Mouse (Mus musculus) lung, postnatal 0 days (tissue): ENCODE results near the gene Nckap5. TPM values are rescaled to one million over a fixed set of nuclear protein-coding genes. Genes with fewer than 3 reads are reported as not detected.

Experiments used
- ATAC-seq: fragments of 200-750 bp; cut with Nextera tagmentation; 2 replicates; pipeline ENCODE4 v1.8.0; 2017; ENCODE audit warnings: moderate library complexity
- DNase-seq: peaks from one replicate; pipeline ENCODE4 v3.0.0-alpha.2; 2016; ENCODE audit warnings: low spot score
- H3K27ac ChIP-seq: fragments of 300-500 bp; sonication (generic); 2 replicates; pipeline ENCODE4 v1.5.1; 2014; ENCODE audit warnings: antibody characterized with exemption, mild to moderate bottlenecking, low read length, mixed read lengths
- H3K27me3 ChIP-seq: fragments of 300-500 bp; sonication (generic); replicated peaks from 2 replicates; pipeline ENCODE4 v1.6.1; 2014; ENCODE audit warnings: low read length, mixed read lengths; ENCODE audit not compliant: insufficient read depth
- H3K36me3 ChIP-seq: fragments of 300-500 bp; sonication (generic); 2 replicates; pipeline ENCODE4 v1.6.1; 2014; ENCODE audit warnings: low read length, mixed read lengths; ENCODE audit not compliant: insufficient read depth
- H3K4me1 ChIP-seq: fragments of 300-500 bp; sonication (generic); 2 replicates; pipeline ENCODE4 v1.6.1; 2014; ENCODE audit warnings: antibody characterized with exemption, low read depth, low read length, mixed read lengths; ENCODE audit not compliant: insufficient read depth
- H3K4me2 ChIP-seq: fragments of 300-500 bp; sonication (generic); replicated peaks from 2 replicates; pipeline ENCODE4 v1.6.1; 2014; ENCODE audit warnings: low read depth, mild to moderate bottlenecking, low read length, moderate library complexity, mixed read lengths
- H3K4me3 ChIP-seq: fragments of 300-500 bp; sonication (generic); 2 replicates; pipeline ENCODE4 v1.5.1; 2014; ENCODE audit warnings: low read depth, low read length
- H3K9ac ChIP-seq: fragments of 300-500 bp; sonication (generic); replicated peaks from 2 replicates; pipeline ENCODE4 v1.6.1; 2014; ENCODE audit warnings: low read depth, mild to moderate bottlenecking
- H3K9me3 ChIP-seq: fragments of 300-500 bp; sonication (generic); 2 replicates; pipeline ENCODE4 v1.6.1; 2016; ENCODE audit warnings: low read length, mixed read lengths
- CTCF ChIP-seq: IDR thresholded peaks from 2 replicates; pipeline ENCODE4 v1.5.1; 2016; ENCODE audit warnings: antibody characterized with exemption, mild to moderate bottlenecking
- EP300 ChIP-seq: IDR thresholded peaks from 2 replicates; pipeline ENCODE4 v1.6.1; 2016; ENCODE audit warnings: antibody characterized with exemption, mild to moderate bottlenecking, control low read depth
- WGBS: fragments of 180-500 bp; shearing (Covaris S2); extraction: QIAGEN DNeasy Blood & Tissue Kit; methylation state at CpG from one replicate; pipeline ENCODE4 v1.1.7; 2014; 5-methylcytosine and 5-hydroxymethylcytosine counted together
- polyA plus RNA-seq: library from polyadenylated mRNA; unstranded; fragments of >200 nt; fragmentation: Nextera tagmentation; extraction: Ambion mirVana; gene quantifications from 2 replicates; pipeline ENCODE4 v1.2.1, GENCODE M21; 2015

Nckap5 gene
- polyA plus RNA-seq, 1 experiment from 2014 or later, result 26.0 TPM

DNA sequence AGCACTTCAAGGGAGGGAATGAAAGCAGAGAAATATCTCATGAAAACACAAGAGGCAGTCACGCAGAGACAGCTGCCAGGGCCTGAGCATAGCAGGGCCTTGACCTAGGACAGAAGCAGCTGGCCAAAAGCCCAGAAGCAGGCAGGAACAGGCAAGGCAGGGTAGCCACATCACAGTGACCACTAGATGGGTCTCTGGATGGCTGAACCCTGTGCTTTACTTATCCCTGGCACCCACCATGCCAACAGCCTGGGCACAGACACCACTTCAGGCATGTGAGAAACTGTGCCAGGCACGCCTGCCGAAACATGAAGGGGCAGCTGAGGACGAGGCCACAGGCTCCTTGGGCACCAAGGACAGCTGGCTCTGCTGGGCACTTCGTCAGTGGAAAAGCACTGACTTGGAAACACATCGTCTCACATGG, 345.9 kb downstream of the Nckap5 start:
- peaks cover 11% of the 10 kb centered on the region; the same call in 1 of the 2 replicates for H3K4me1 ChIP-seq
- H3K27ac ChIP-seq, result no peak overlapping the region
- ATAC-seq (peak; percentile 49), DNase-seq (peak; percentile 46)
- H3K36me3 ChIP-seq, result no peaks in the 10 kb centered on the region; the same call in 1 of the 2 replicates
- WGBS, result 42% methylated on average over 6 of the region's 6 CpGs
- no peak overlapping the region for H3K4me2 ChIP-seq
- TF ChIP-seq CTCF (peak; percentile 51), EP300 (no peak)
- H3K9ac ChIP-seq, result no peak overlapping the region
- H3K27me3 ChIP-seq, result no peaks in the 10 kb centered on the region
- H3K4me3 ChIP-seq, result no peak overlapping the region
- no peaks in the 10 kb centered on the region for H3K9me3 ChIP-seq

- 85% methylated on average over 3 of the region's 3 CpGs for WGBS
- ATAC-seq (no peak), DNase-seq (no peak)
- no peak overlapping the region for H3K27ac ChIP-seq
- H3K4me1 ChIP-seq, result peaks cover 11% of the 10 kb centered on the region; the same call in 1 of the 2 replicates
- no peaks in the 10 kb centered on the region for H3K9me3 ChIP-seq
- H3K4me2 ChIP-seq, result no peak overlapping the region
- H3K4me3 ChIP-seq, result no peak overlapping the region
- TF ChIP-seq EP300, result no peak
- TF ChIP-seq CTCF, result no peak
- H3K36me3 ChIP-seq, result no peaks in the 10 kb centered on the region; the same call in 1 of the 2 replicates
- H3K27me3 ChIP-seq, result no peaks in the 10 kb centered on the region
- no peak overlapping the region for H3K9ac ChIP-seq
Measured at GRCm38 (mm10) chr1:126483665-126484064, 346.9 kb downstream of the Nckap5 start.

- TF ChIP-seq EP300 (peak; percentile 73; the same call in 1 of the 2 replicates), CTCF (no peak)
- H3K4me1 ChIP-seq, result peaks cover 11% of the 10 kb centered on the region; the same call in 1 of the 2 replicates
- H3K27me3 ChIP-seq, result no peaks in the 10 kb centered on the region
- no peaks in the 10 kb centered on the region for H3K9me3 ChIP-seq
- H3K27ac ChIP-seq, result 0 out of 2 replicates have a peak overlapping the region, but pooled peaks have one; percentile 32
- DNase-seq (peak; percentile 89), ATAC-seq (peak; percentile 82)
- WGBS, result 50% methylated on average over 7 of the region's 7 CpGs
- H3K4me3 ChIP-seq, result no peak overlapping the region
- H3K36me3 ChIP-seq, result no peaks in the 10 kb centered on the region; the same call in 1 of the 2 replicates
- no peak overlapping the region for H3K9ac ChIP-seq
- H3K4me2 ChIP-seq, result no peak overlapping the region
Measured at GRCm38 (mm10) chr1:126481459-126482228, 349.0 kb downstream of the Nckap5 start.

DNA sequence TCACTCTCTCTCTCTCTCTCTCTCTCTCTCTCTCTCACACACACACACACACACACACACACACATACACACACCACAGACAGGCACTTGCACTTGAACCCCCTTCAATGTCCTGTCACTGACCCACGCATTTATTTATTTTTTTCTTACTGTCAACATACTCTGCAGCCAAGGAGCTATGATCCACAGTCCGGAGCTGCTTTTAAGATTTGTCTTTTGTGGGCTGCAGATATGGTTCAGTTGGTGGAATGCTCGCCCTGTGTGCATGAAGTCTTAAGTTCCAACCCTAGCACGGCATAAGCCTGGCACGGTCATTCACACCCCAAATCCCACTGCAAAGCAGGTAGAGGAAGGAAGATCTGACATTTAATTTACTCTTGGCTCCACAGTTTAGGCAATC, 357.6 kb downstream of the Nckap5 start:
- Histone ChIP-seq H3K27me3 (no peaks in the 10 kb centered on the region), H3K9me3 (no peaks in the 10 kb centered on the region), H3K36me3 (no peaks in the 10 kb centered on the region), H3K4me3 (no peak overlapping the region), H3K9ac (no peak overlapping the region), H3K4me1 (peaks cover 16% of the 10 kb centered on the region; the same call in 1 of the 2 replicates), H3K4me2 (no peak overlapping the region), H3K27ac (peak overlapping the region; percentile 51)
- DNase-seq (no peak), ATAC-seq (no peak)
- no peak for TF ChIP-seq EP300
- TF ChIP-seq CTCF, result no peak
- WGBS, result 26% methylated on average over 5 of the region's 5 CpGs

GRCm38 (mm10) chr1:126471419-126471818, 359.2 kb downstream of the Nckap5 start:
- Histone ChIP-seq H3K4me3 (no peak overlapping the region), H3K36me3 (no peaks in the 10 kb centered on the region), H3K9me3 (no peaks in the 10 kb centered on the region), H3K27me3 (no peaks in the 10 kb centered on the region), H3K27ac (peak overlapping the region; percentile 57; the same call in 1 of the 2 replicates), H3K4me2 (no peak overlapping the region), H3K4me1 (peaks cover 19% of the 10 kb centered on the region; the same call in 1 of the 2 replicates), H3K9ac (no peak overlapping the region)
- WGBS, result 60% methylated on average over 2 of the region's 2 CpGs
- TF ChIP-seq EP300 (no peak), CTCF (no peak)
- ATAC-seq, result peak; percentile 47; the same call in 1 of the 2 replicates
- DNase-seq, result peak; percentile 72

- no peak overlapping the region for H3K9ac ChIP-seq
- TF ChIP-seq CTCF (no peak), EP300 (peak; percentile 62; the same call in 1 of the 2 replicates)
- H3K9me3 ChIP-seq, result no peaks in the 10 kb centered on the region
- peak overlapping the region; percentile 8; the same call in 1 of the 2 replicates for H3K4me2 ChIP-seq
- H3K36me3 ChIP-seq, result no peaks in the 10 kb centered on the region
- peak; percentile 81 for DNase-seq
- H3K4me3 ChIP-seq, result no peak overlapping the region
- ATAC-seq, result peak; percentile 76
- WGBS, result 27% methylated on average over 2 of the region's 2 CpGs
- H3K27ac ChIP-seq, result peak overlapping the region; percentile 57
- no peaks in the 10 kb centered on the region for H3K27me3 ChIP-seq
- peaks cover 19% of the 10 kb centered on the region; the same call in 1 of the 2 replicates for H3K4me1 ChIP-seq
Measured at GRCm38 (mm10) chr1:126470883-126471282, 359.7 kb downstream of the Nckap5 start.
